Mouse (Mus musculus) hindbrain, embryonic 13.5 days (tissue): ENCODE measurements around the gene Mn1. TPM values are rescaled to one million over a fixed set of nuclear protein-coding genes. Genes with fewer than 3 reads are reported as not detected.

Source experiments
- ATAC-seq: fragments of 200-750 bp; cut with Nextera tagmentation; 2 replicates; pipeline ENCODE4 v1.8.0; 2017; ENCODE audit warnings: moderate TSS enrichment; ENCODE audit not compliant: low FRiP score
- H3K27ac ChIP-seq: fragments of 300-500 bp; sonication (generic); 2 replicates; pipeline ENCODE4 v1.5.1; 2015; ENCODE audit warnings: inconsistent platforms, mild to moderate bottlenecking, moderate library complexity
- H3K27me3 ChIP-seq: fragments of 300-500 bp; sonication (generic); 2 replicates; pipeline ENCODE4 v1.6.1; 2015; ENCODE audit warnings: mild to moderate bottlenecking, inconsistent platforms
- H3K36me3 ChIP-seq: fragments of 300-500 bp; sonication (generic); 2 replicates; pipeline ENCODE4 v1.6.1; 2015; ENCODE audit warnings: mild to moderate bottlenecking, inconsistent platforms
- H3K4me1 ChIP-seq: fragments of 300-500 bp; sonication (generic); replicated peaks from 2 replicates; pipeline ENCODE4 v1.6.1; 2015; ENCODE audit warnings: inconsistent platforms
- H3K4me2 ChIP-seq: fragments of 300-500 bp; sonication (generic); 2 replicates; pipeline ENCODE4 v1.6.1; 2015; ENCODE audit warnings: inconsistent platforms, mild to moderate bottlenecking, moderate library complexity
- H3K4me3 ChIP-seq: fragments of 300-500 bp; sonication (generic); 2 replicates; pipeline ENCODE4 v1.5.1; 2015; ENCODE audit warnings: mild to moderate bottlenecking, inconsistent platforms
- H3K9ac ChIP-seq: fragments of 300-500 bp; sonication (generic); 2 replicates; pipeline ENCODE4 v1.6.1; 2015; ENCODE audit warnings: mild to moderate bottlenecking, inconsistent platforms
- H3K9me3 ChIP-seq: fragments of 300-500 bp; sonication (generic); 2 replicates; pipeline ENCODE4 v1.6.1; 2016; ENCODE audit warnings: inconsistent platforms
- WGBS: fragments of 180-500 bp; shearing (Covaris S2); methylation state at CpG from one replicate; pipeline ENCODE4 v1.1.7; 2015; 5-methylcytosine and 5-hydroxymethylcytosine counted together
- polyA plus RNA-seq: library from polyadenylated mRNA; unstranded; fragments of >200 nt; fragmentation: Nextera tagmentation; extraction: Ambion mirVana; gene quantifications from 2 replicates; pipeline ENCODE4 v1.2.1, GENCODE M21; 2015

Gene Mn1
- polyA plus RNA-seq, 1 experiment from 2014 or later = 46.7 TPM

GRCm38 (mm10) chr5:111438821-111439220 is 21.7 kb downstream of the Mn1 start:
- ATAC-seq = no peak
- H3K27ac ChIP-seq = no peak overlapping the region
- no peak overlapping the region for H3K4me2 ChIP-seq
- peaks cover 22% of the 10 kb centered on the region for H3K36me3 ChIP-seq
- H3K4me1 ChIP-seq = peaks cover 67% of the 10 kb centered on the region
- no peak overlapping the region for H3K4me3 ChIP-seq
- H3K9me3 ChIP-seq = no peaks in the 10 kb centered on the region
- no peak overlapping the region for H3K9ac ChIP-seq
- WGBS = 95% methylated on average over 8 of the region's 8 CpGs
- no peaks in the 10 kb centered on the region for H3K27me3 ChIP-seq

- Histone ChIP-seq H3K27me3 (no peaks in the 10 kb centered on the region), H3K4me1 (peaks cover 65% of the 10 kb centered on the region), H3K4me2 (no peak overlapping the region), H3K9ac (no peak overlapping the region), H3K27ac (no peak overlapping the region), H3K36me3 (peaks cover 24% of the 10 kb centered on the region), H3K4me3 (no peak overlapping the region), H3K9me3 (no peaks in the 10 kb centered on the region)
- ATAC-seq = no peak
- WGBS = 87% methylated on average over 4 of the region's 4 CpGs
Measured at GRCm38 (mm10) chr5:111440264-111440663, 23.1 kb downstream of the Mn1 start.

GRCm38 (mm10) chr5:111442151-111442871 is 25.1 kb downstream of the Mn1 start:
- peaks cover 58% of the 10 kb centered on the region for H3K4me1 ChIP-seq
- ATAC-seq = no peak
- H3K9ac ChIP-seq = no peak overlapping the region
- H3K36me3 ChIP-seq = peaks cover 26% of the 10 kb centered on the region
- no peak overlapping the region for H3K4me2 ChIP-seq
- no peak overlapping the region for H3K4me3 ChIP-seq
- H3K27ac ChIP-seq = peak overlapping the region; percentile 30; the same call in 1 of the 2 replicates
- H3K9me3 ChIP-seq = no peaks in the 10 kb centered on the region
- 74% methylated on average over 11 of the region's 11 CpGs for WGBS
- no peaks in the 10 kb centered on the region for H3K27me3 ChIP-seq

GRCm38 (mm10) chr5:111443636-111444035 is 26.5 kb downstream of the Mn1 start:
- H3K4me2 ChIP-seq = no peak overlapping the region
- H3K9ac ChIP-seq = no peak overlapping the region
- no peak overlapping the region for H3K4me3 ChIP-seq
- peaks cover 26% of the 10 kb centered on the region for H3K36me3 ChIP-seq
- H3K27ac ChIP-seq = no peak overlapping the region
- H3K4me1 ChIP-seq = peaks cover 49% of the 10 kb centered on the region
- H3K27me3 ChIP-seq = no peaks in the 10 kb centered on the region
- no peak for ATAC-seq
- no peaks in the 10 kb centered on the region for H3K9me3 ChIP-seq
- 92% methylated on average over 3 of the region's 3 CpGs for WGBS

- no peak overlapping the region for H3K4me3 ChIP-seq
- no peaks in the 10 kb centered on the region for H3K9me3 ChIP-seq
- no peaks in the 10 kb centered on the region for H3K27me3 ChIP-seq
- WGBS = 89% methylated on average over 4 of the region's 4 CpGs
- H3K4me2 ChIP-seq = no peak overlapping the region
- H3K4me1 ChIP-seq = peaks cover 56% of the 10 kb centered on the region
- no peak overlapping the region for H3K9ac ChIP-seq
- peak overlapping the region; percentile 55; the same call in 1 of the 2 replicates for H3K27ac ChIP-seq
- ATAC-seq = no peak
- H3K36me3 ChIP-seq = peaks cover 23% of the 10 kb centered on the region
Measured at GRCm38 (mm10) chr5:111444361-111444760, 27.2 kb downstream of the Mn1 start.

- H3K36me3 ChIP-seq = peaks cover 17% of the 10 kb centered on the region
- no peak overlapping the region for H3K4me3 ChIP-seq
- ATAC-seq = no peak
- H3K27me3 ChIP-seq = no peaks in the 10 kb centered on the region
- peaks cover 63% of the 10 kb centered on the region for H3K4me1 ChIP-seq
- no peak overlapping the region for H3K4me2 ChIP-seq
- H3K9me3 ChIP-seq = no peaks in the 10 kb centered on the region
- H3K9ac ChIP-seq = peak overlapping the region; percentile 6; the same call in 1 of the 2 replicates
- WGBS = 26% methylated on average over 7 of the region's 7 CpGs
- H3K27ac ChIP-seq = peak overlapping the region; percentile 25
Measured at GRCm38 (mm10) chr5:111446652-111447051, 29.5 kb downstream of the Mn1 start.

- no peak for ATAC-seq
- WGBS = 62% methylated on average over 8 of the region's 8 CpGs
- H3K9ac ChIP-seq = no peak overlapping the region
- H3K4me2 ChIP-seq = no peak overlapping the region
- no peaks in the 10 kb centered on the region for H3K27me3 ChIP-seq
- H3K4me1 ChIP-seq = peaks cover 44% of the 10 kb centered on the region
- no peaks in the 10 kb centered on the region for H3K9me3 ChIP-seq
- no peak overlapping the region for H3K4me3 ChIP-seq
- H3K36me3 ChIP-seq = peaks cover 22% of the 10 kb centered on the region
- H3K27ac ChIP-seq = peak overlapping the region; percentile 52; the same call in 1 of the 2 replicates
Measured at GRCm38 (mm10) chr5:111449700-111450099, 32.5 kb downstream of the Mn1 start.

- Histone ChIP-seq H3K27me3 (no peaks in the 10 kb centered on the region), H3K4me2 (no peak overlapping the region), H3K36me3 (peaks cover 58% of the 10 kb centered on the region), H3K27ac (no peak overlapping the region), H3K9me3 (no peaks in the 10 kb centered on the region), H3K4me1 (peaks cover 20% of the 10 kb centered on the region), H3K4me3 (no peak overlapping the region), H3K9ac (no peak overlapping the region)
- WGBS = 90% methylated on average over 5 of the region's 5 CpGs
- no peak for ATAC-seq
Measured at GRCm38 (mm10) chr5:111454240-111454639, 37.1 kb downstream of the Mn1 start.

GRCm38 (mm10) chr5:111454876-111455275 is 37.7 kb downstream of the Mn1 start:
- Histone ChIP-seq H3K27ac (no peak overlapping the region), H3K27me3 (no peaks in the 10 kb centered on the region), H3K9ac (no peak overlapping the region), H3K4me2 (no peak overlapping the region), H3K36me3 (peaks cover 58% of the 10 kb centered on the region), H3K4me3 (no peak overlapping the region), H3K4me1 (peaks cover 14% of the 10 kb centered on the region), H3K9me3 (no peaks in the 10 kb centered on the region)
- ATAC-seq = no peak
- WGBS = 93% methylated on average over 6 of the region's 6 CpGs

GRCm38 (mm10) chr5:111458675-111459074 is 41.5 kb downstream of the Mn1 start:
- no peak overlapping the region for H3K4me2 ChIP-seq
- WGBS = 93% methylated on average over 6 of the region's 6 CpGs
- H3K4me1 ChIP-seq = 0 out of 2 replicates have a peak, but pooled peaks cover 8% of the 10 kb centered on the region
- H3K36me3 ChIP-seq = peaks cover 51% of the 10 kb centered on the region
- H3K4me3 ChIP-seq = no peak overlapping the region
- peak; percentile 53; the same call in 1 of the 2 replicates for ATAC-seq
- no peaks in the 10 kb centered on the region for H3K27me3 ChIP-seq
- no peaks in the 10 kb centered on the region for H3K9me3 ChIP-seq
- no peak overlapping the region for H3K27ac ChIP-seq
- no peak overlapping the region for H3K9ac ChIP-seq

GRCm38 (mm10) chr5:111465811-111466299 is 48.7 kb downstream of the Mn1 start:
- no peaks in the 10 kb centered on the region for H3K36me3 ChIP-seq
- H3K9me3 ChIP-seq = 0 out of 2 replicates have a peak, but pooled peaks cover 4% of the 10 kb centered on the region
- H3K4me3 ChIP-seq = no peak overlapping the region
- no peak for ATAC-seq
- no peak overlapping the region for H3K4me2 ChIP-seq
- H3K4me1 ChIP-seq = 0 out of 2 replicates have a peak, but pooled peaks cover under 1% of the 10 kb centered on the region
- no peak overlapping the region for H3K9ac ChIP-seq
- H3K27me3 ChIP-seq = no peaks in the 10 kb centered on the region
- 43% methylated on average over 11 of the region's 11 CpGs for WGBS
- H3K27ac ChIP-seq = 0 out of 2 replicates have a peak overlapping the region, but pooled peaks have one; percentile 36

- H3K9me3 ChIP-seq = 0 out of 2 replicates have a peak, but pooled peaks cover 4% of the 10 kb centered on the region
- no peak overlapping the region for H3K9ac ChIP-seq
- WGBS = 80% methylated on average over 9 of the region's 9 CpGs
- no peaks in the 10 kb centered on the region for H3K36me3 ChIP-seq
- H3K4me3 ChIP-seq = no peak overlapping the region
- no peak overlapping the region for H3K4me2 ChIP-seq
- H3K27ac ChIP-seq = 0 out of 2 replicates have a peak overlapping the region, but pooled peaks have one; percentile 36
- no peaks in the 10 kb centered on the region for H3K27me3 ChIP-seq
- no peak for ATAC-seq
- H3K4me1 ChIP-seq = no peaks in the 10 kb centered on the region
Measured at GRCm38 (mm10) chr5:111466429-111466828, 49.3 kb downstream of the Mn1 start.

- Histone ChIP-seq H3K9ac (no peak overlapping the region), H3K9me3 (0 out of 2 replicates have a peak, but pooled peaks cover 4% of the 10 kb centered on the region), H3K27ac (no peak overlapping the region), H3K36me3 (no peaks in the 10 kb centered on the region), H3K4me3 (no peak overlapping the region), H3K4me1 (peaks cover 4% of the 10 kb centered on the region), H3K27me3 (no peaks in the 10 kb centered on the region), H3K4me2 (no peak overlapping the region)
- no peak for ATAC-seq
- WGBS = 80% methylated on average over 5 of the region's 5 CpGs
Measured at GRCm38 (mm10) chr5:111467699-111468098, 50.5 kb downstream of the Mn1 start.
